Mouse (Mus musculus): ENCODE results near the gene Kat6b.
A peak's percentile ranks its signal among the peaks of the same experiment; 100 is the strongest.
"Not testable (repeated sequence)": the region's sequence is repeated elsewhere in the genome, so short reads cannot be mapped to it uniquely, and the experiment has no call there.

Gene Kat6b

DNA sequence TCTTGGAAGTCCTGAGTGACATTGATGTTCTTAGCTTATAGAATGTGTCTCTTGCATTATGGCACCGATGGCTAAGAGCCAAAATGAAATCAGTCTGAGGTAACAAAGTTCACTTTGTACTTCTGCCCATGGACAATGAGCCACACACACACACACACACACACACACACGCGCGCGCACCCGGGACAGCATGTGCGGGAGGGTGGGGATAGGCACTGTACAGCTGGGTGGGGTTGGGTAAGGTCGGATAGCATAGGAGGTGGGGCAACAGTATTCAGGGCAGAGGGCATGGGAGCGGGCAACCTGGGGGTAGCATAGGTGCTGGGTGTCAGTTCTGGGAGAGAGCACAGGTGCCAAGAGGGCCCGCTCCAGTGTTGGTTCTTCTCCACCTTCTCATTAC, 3.5 kb downstream of the Kat6b start:
- no peak for DNase-seq (ENCODE audit: low read depth)

DNA sequence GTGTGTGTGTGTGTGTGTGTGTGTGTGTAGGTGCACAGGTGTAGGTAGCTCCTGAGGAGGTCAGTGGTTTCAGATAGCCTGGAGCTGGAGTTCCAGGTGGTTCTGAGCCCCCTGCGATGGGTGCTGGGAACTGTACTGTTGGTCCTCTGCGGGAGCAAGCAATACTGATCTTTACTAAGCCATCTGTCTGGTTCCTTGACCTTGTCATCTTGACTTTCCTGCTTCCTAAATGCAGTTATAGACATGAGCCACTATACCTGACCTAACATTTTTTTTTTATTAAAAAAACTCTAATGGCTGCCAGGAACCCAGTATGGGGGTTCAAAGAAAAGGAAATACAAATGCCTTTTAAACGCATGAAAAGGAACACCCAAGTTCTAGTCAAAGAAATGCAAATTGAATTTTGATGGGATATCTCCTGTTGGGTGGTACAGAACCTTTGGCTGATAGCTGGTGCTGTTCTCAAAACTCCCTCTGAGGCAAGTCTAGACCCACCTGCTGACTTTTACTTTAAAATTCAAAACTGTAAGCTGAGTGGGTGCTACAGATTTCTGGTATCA, 4.8 kb downstream of the Kat6b start:
- DNase-seq (ENCODE audit: low read depth), result no peak

DNA sequence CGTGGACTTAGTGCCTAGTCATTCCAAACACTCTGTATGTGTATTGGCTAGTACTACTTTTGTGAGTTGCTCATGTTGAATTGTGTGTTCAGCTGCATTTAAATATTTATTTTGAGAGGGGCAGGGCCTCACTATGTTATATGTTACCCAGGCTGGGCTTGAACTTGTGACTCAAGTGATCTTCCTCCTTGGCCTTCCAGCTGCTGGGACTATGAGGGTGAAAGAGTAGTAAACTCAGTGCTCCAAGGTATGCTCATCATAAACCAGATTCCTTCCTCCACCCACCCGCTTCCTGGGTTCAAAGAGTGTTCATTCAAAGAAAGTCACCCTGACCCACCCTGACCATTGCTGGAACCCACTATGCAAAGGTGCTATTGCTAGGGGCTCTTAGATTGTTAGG, 5.9 kb downstream of the Kat6b start:
- DNase-seq (ENCODE audit: low read depth), result not testable (repeated sequence)

DNA sequence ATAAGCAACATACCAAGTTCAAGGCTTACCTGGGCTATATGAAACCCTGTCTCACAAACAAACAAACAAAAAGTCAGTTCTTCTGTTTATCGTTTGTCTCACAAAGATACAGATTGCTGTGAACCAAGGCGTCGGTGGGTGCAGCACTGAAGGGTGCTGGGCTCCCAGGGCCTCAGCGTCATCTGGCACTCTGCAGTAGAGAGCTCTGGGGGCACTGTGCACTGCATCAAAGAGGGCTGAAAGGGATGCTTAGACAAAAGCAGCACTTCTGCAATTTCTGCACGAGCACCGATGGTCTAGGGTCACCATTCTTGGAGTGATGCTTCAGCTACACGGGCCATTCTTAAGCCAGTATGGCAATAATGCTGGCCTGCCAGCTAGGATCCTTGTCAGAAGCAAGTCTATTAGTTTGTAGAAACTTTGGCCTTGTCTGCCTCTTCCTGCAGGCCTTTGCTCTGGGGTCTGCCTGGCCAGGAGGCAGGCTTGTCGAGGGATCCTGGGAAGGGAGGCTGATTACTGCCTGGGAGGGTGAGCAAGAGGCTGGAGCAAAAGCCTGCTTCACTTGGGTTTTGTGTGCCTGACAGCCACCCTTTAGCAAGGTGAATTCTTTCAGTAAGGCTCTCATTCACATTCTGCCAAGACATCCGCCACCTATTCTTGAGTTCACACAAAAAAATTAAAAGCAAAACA, 7.3 kb downstream of the Kat6b start:
- DNase-seq (ENCODE audit: low read depth), result not testable (repeated sequence)

DNA sequence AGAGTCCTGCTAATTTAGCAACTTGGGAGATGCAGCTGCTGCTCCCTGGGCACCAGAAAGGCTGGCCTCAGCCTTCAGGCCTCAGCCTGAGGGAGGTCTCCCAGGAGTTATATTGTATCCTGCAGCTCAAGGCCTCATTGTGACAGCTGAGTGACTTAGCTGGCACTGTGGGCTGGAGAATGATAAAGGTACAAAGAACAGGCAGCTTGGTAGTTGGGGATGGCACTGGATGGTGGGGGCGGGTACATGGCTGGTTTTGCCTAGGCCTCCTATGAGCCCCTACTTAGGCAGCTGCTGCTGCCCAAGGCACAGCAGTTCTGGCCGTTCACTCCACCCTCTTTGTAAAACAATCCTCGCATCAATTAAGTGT, 7.9 kb downstream of the Kat6b start:
- no peak for DNase-seq (ENCODE audit: low read depth)

DNA sequence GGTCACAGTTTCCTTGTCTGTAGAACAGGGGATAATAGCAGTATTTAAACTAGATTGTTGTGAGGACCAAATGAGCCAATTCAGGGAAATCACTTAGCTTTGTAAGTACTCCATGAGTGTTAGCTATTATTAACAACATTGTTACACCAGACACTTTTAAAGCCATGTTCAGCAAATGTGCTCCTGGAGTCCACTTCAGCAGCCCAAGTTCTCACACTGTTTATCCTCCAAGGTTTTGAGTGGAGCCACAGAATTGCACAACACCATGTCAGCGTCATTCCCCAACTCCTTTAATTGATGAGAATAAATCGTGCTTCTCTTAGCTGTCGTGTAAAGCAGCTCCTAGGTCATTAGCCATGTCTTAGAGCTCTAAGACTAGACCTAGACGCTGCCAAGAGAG, 8.9 kb downstream of the Kat6b start:
- no peak for DNase-seq (ENCODE audit: low read depth)

DNA sequence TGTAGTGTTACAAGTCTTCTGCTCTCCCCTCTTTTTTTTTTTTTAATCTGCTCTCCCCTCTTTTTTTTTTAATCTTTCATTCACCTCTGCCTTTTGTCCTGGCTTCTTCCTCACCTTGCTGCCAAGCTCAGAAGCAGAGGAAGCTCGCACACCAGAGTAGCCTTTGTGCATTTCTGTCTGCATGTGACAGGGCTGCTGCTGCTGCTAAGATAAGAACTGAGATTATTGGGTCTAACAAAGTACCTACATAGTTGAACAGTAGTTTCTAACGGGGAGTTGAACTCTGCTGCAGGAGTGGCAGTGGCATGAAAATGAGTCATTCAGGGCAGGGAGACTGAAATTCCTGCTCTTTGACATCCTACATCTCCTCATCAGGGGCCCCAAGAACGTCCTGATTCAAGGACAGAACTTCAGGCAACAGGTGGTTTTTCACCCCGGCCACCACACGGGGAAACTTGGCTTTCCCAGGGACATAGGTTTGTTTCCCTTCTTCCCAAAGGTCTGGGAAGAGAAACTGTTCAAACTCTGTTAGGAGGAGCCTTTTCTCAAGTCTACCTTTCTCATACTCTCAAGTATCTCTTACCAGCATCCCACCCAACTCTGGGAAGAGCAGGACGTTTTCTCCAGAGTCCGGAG, 17.2 kb downstream of the Kat6b start:
- DNase-seq (ENCODE audit: low read depth), result peak; percentile 39

DNA sequence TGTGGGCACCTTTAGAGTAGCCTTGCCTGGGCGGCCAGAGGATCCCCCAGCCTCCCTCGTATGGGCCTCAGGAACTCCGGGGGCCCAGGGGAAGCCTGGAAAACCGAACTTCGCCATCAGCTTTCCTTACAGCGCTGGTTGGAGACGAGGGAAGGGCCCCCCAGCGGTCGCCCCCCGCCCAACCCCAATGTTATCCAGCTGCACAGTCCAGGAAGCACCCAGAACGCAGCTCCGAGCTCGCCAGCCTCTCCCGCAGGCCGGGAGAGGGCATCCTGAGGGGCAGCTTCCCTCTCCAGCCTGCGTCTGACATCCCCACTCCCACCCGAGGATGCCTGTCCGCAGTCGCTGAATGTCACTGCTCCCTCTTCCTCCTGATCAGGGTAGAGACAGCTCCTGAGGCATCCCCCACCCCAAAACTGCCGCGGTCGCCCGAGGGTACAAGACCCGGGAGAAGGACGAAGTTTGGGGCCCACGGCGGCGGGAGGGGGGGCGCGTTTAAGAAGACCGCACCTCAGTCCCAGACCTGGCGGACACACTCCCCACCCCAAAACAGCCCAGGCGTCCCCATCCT, 17.9 kb downstream of the Kat6b start:
- DNase-seq (ENCODE audit: low read depth), result peak; percentile 21

DNA sequence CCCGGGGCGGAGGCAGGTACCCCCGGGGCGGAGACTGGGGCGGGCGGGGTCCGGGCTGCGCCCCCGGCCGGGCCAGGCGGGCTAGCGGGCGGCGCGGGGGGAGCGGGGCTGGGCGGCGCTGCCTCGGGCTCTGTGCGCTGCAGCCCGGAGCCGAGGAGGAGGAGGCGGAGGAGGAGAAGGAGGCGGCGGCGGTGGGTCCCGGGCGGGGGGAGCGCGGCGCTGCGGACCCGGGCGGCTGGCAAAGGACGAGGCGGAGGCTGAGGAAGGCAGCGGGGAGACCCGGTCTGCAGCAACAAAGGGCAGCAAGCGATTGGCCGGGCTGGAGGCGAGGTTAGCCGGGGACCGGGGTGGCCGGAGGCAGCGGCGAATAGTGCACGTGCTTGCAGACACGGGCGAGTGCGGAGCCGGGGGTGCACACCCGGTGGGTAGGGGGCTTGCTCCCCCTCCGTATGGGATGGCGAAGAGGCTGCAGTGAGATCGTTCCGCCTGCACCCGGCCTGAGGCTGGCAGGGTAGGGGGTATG, 18.5 kb downstream of the Kat6b start:
- DNase-seq (ENCODE audit: low read depth), result no peak

DNA sequence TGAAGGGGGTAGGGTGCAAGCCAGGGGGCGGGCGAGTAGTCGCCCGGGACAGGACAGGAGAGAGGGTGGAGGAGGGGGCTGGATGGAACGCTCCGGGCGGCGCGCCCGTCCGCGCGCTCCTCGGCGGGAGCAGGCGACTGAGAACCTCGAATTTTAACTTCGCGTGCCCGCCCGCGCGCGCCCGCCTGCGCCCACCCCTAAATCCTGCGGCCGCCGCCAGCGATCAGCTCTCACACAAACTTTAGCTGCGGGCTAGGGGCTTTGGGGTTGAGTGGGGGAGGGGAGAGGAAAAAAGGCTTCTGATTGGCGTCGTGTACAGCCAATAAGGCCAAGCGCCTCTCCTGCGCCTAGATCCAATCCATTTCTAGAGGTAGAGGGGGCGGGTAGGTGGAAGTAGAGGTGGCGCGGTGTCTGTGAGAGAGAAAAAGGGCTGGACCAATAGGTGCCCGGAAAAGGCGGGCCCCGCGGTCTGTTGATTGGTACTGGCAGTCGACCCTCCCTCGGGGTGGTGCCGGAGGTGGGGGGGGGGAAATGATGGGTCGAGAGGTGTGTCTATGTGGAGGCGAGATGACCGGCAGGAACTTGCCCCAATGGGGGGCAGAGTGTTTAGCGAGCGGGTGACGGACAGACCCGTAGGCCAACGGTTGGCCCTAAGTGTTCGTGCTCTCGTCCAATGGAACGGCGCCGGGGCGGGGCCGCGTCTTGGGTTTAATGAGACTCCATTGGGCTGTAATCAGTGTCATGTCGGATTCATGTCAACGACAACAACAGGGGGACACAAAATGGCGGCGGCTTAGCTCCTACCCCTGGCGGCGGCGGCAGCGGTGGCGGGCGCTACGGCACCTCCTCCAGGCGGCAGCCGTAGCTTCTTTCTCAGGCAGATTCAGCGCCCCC, 19.2 kb downstream of the Kat6b start:
- DNase-seq (ENCODE audit: low read depth), result peak; percentile 100

DNA sequence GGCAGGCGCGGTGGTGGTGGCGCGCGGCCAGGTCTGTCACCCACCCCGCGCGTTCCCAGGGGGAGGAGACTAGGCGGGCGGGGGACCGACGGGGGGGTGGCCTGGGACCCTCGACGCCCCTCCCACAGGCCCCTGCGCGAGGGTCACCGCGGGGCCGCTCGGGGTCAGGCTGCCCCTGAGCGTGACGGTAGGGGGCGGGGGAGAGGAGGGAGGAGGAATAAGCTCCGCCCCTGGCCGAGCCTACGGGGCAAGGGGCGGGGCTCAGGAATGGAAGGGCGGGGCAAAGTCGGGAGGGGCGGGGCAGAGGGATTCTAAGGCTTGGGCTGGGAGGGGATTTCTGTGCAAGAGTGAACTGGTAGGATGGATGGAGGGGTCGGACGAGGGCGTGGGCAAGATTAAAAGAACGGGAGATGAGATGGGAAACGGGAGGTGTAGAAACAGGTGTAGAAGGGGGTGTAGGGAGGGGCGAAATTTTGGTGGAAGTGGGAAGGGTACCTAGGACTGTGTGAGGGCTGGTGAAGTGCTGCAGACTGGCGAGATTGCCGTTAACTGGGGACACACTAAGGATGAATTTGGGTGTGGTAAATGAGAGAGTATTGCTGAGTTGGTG, 19.9 kb downstream of the Kat6b start:
- peak; percentile 93 for DNase-seq (ENCODE audit: low read depth)

DNA sequence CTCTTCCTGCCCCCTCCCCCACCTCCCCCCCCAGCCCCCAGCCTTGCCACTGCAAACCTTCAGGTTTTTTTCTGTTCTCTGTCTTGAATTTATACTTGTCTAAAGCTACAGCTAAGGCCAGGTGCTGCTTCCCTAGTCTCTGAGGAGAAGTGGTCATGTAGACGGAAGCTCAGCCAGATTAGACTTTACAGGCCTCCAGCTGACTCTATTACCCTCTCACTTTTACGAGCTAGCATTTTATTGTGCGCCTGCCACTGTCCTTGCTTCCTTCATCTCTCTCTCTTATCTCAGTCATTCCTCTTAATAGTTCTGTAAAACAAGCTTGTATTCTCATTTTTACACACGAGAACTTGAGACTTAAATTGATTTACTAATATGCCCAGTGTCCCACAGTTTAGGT, 23.8 kb downstream of the Kat6b start:
- DNase-seq (ENCODE audit: low read depth), result no peak

DNA sequence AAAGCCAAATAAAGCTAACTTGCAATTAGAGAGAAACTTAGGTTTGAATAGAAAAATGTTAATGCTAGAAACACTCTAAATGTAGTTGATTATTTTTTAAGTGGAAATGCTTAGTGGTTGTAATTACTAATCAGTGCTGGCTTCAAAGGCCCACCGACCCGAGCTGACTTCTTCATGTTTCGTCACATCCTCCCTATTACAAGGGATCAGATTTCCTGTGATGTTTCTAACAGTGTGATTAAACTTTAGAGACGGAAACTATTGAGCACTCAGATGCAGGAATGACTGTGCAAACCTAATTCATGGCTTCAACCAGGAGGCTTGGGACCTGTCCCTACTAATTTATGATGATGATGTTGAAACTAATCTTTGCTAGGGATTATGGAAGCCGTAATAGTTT, 25.8 kb downstream of the Kat6b start:
- peak; percentile 68 for DNase-seq (ENCODE audit: low read depth)

DNA sequence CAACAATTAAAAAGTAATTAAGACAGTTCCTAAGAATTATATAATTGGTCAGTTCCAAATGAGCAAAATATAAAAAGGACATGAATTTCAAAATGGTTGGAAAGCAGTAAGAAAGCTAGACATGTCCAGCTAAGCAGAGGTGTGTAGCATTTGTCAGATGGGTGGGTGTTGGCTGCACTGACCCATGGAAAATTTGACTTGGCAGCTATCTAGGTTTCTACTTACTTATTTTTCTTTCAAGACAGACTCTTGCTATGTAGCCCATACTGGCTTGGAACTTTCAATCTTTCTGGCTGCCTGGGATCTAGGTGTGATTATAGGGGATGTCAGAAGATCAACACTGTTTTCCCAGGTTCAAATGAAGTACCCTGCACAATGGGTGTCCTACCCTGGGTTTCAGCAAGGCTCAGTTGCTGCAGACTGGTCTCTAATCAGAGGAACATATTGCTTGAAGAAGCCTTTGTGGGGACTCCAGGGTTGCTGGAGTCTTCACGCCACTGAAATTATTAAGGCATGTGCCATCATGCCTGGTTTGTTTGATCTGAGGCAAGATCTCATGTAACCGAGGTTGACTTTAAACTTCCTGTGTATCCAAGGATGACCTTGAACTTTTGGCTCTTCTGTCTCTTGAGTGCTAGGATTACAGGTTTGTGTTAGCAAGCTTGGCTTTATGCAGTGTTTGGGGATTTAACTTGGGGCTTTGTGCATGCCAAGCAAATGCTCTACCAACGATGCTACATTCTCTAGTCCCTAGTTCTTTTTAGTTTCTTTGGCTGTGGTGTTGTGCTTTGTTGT, 28.1 kb downstream of the Kat6b start:
- peak; percentile 57 for DNase-seq (ENCODE audit: low read depth)

DNA sequence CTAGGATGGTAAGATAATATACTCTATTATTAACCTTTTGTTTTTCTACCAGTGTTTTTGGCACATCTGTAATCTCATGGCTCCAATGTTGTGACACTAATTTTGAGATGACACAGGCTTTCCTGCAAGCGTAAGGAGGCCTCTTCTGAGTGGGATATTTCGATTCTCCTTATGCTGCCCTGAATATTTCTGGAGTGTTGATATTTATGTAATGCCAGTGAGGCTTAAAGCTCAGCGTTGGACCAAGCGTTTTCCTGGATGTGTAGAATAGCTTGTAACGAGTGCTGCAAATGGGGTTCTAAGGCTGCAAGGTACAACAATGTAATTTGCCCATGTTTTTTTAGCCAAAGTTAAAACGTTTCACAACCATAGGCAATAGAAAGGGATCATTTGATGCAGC, 30.2 kb downstream of the Kat6b start:
- DNase-seq (ENCODE audit: low read depth), result no peak

DNA sequence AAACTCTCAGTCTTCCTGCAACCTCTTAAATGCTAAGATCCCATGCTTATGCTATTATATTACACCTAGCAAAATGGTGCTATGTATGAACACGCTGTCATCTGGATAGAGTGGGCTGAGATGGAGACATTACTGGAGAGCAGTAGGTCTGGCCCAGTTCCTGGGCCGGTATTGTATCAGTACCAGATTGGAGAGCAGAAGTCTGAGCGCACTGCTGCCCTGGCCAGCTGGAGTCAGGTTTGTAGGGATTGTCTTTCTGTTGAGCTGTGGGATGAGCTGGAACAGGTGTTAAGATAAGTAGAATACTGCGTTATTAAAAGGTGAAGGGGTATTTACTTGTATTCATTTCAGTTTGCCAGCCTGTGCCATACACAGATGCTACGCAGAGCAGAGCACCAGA, 34.3 kb downstream of the Kat6b start:
- no peak for DNase-seq (ENCODE audit: low read depth)

DNA sequence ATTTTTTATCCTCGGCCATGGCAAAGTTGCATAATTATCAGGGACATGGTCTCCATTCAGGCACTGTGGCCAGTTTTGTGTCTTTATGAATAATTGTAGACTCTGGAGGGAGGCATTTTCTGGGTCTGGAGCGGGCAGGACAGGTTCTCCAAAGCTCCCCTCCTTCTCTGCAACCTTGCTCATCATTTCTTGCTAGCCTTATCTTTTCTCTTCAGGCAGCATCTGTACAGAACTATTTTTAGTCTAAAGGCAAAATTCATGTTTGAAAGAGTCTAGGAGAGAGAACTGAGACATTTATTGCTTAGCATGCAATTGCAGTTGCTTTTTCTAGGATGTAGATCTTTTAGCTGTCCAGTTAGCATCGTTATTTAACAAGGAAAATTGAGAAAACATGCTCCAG, 38.1 kb downstream of the Kat6b start:
- DNase-seq (ENCODE audit: low read depth), result no peak

DNA sequence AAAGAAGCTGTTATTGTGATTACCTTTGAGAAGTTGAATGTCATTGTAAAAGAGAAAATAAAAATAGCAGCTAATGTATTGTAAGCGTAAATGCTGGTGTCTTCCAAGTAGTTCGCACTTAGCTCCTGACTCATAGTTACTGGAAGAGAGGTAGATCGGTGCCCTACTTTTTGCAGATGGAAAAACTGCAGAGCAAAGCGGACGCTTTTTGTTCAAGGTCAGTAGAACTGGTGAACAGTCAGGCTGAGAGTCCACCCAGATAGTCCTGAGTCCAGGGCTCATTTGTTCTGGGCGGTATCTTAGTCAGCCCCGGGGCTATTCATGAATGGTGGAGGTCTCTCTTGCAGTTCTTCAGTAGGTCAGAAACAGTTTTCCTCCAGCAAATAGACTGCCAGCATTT, 39.3 kb downstream of the Kat6b start:
- DNase-seq (ENCODE audit: low read depth), result no peak

DNA sequence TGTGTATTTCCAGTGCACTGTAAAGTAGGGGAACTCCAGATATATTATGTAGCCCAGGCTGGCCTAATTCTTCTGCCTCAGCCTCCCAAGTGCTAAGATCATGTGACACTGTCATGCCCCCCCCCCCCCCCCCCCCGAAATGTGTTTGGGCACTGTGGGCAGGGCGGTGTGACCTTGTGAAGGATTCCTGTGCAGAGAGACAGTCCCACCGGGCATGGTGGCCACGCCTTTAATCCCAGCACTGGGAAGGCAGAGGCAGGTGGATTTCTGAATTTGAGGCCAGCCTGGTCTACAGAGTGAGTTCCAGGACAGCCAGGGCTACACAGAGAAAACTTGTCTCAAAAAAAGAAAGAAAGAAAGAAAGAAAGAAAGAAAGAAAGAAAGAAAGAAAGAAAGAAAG, 40.3 kb downstream of the Kat6b start:
- not testable (repeated sequence) for DNase-seq (ENCODE audit: low read depth)

DNA sequence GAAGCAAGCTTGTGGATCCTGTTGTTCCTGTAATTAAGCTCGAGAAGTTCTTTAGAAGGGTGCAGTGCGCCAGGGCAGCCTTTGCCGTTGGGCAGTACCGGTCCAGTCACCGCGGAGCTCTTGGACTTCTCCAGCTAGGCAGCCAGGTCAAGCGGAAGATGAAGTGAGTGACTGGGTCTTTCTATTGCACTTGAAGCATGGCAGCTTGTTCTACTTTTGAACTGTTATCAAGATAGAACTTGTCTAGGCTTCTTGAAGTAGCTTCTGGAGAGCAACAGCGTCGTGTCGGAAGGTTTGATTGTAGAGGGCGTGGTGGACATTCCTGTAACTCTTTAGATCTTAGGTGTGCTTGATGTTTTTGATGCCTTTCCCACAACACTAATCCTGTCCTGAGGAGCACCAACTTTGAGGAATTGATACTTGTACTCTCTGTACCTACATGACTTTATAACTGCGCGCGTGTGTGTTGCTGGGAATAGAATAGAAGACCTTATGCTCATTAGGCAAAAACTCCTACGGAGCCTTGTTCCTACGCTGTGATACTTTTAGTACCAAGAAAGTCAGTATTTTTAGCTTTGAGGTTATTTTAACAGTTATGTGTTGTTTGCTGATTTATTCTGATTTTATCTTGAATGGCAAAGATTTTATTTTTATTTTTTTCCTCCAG, 41.2 kb downstream of the Kat6b start:
- no peak for DNase-seq (ENCODE audit: low read depth)
